Mouse (Mus musculus): ENCODE measurements around the gene Hba-a2.

GRCm38 (mm10) chr11:32340476-32341473, 44.5 kb downstream of the Hba-a2 start:
- TF ChIP-seq CTCF (IDR thresholded peaks at IDR 0.05; ENCODE audit: borderline replicate concordance, control insufficient read depth, extremely low read depth, insufficient read depth, low read length, poor library complexity) (peak; percentile 67; the same call in 1 of the 2 replicates), POLR2A (IDR thresholded peaks at IDR 0.05; ENCODE audit: control insufficient read depth, extremely low read depth, insufficient read depth, low read length, poor library complexity) (no peak)

Data from thymus, adult 2 months (tissue).